Mouse (Mus musculus) liver, embryonic 11.5 days (tissue): ENCODE measurements around the gene Gdpd1. TPM values are rescaled to one million over a fixed set of nuclear protein-coding genes. Genes with fewer than 3 reads are reported as not detected.
A peak's percentile ranks its signal among the peaks of the same experiment; 100 is the strongest.

Experiments
- ATAC-seq: fragments of 200-750 bp; cut with Nextera tagmentation; replicated peaks from 2 replicates; pipeline ENCODE4 v1.8.0; 2017; ENCODE audit warnings: moderate number of reproducible peaks, mild to moderate bottlenecking, moderate TSS enrichment, moderate library complexity; ENCODE audit not compliant: low FRiP score
- DNase-seq: peaks from one replicate; pipeline ENCODE4 v3.0.0-alpha.2; 2017; ENCODE audit warnings: low spot score
- H3K27ac ChIP-seq: fragments of 300-500 bp; sonication (generic); 2 replicates; pipeline ENCODE4 v1.5.1; 2014; ENCODE audit warnings: mild to moderate bottlenecking, low read depth, low read length, control low read depth
- H3K27me3 ChIP-seq: fragments of 300-500 bp; sonication (generic); replicated peaks from 2 replicates; pipeline ENCODE4 v1.6.1; 2014; ENCODE audit warnings: low read length, mixed read lengths; ENCODE audit not compliant: control insufficient read depth, insufficient read depth
- H3K36me3 ChIP-seq: fragments of 300-500 bp; sonication (generic); 2 replicates; pipeline ENCODE4 v1.6.1; 2014; ENCODE audit warnings: mild to moderate bottlenecking, low read length, moderate library complexity, mixed read lengths; ENCODE audit not compliant: control insufficient read depth, insufficient read depth
- H3K4me1 ChIP-seq: fragments of 300-500 bp; sonication (generic); replicated peaks from 2 replicates; pipeline ENCODE4 v1.6.1; 2014; ENCODE audit warnings: low read length, mixed read lengths; ENCODE audit not compliant: control insufficient read depth, insufficient read depth
- H3K4me2 ChIP-seq: fragments of 300-500 bp; sonication (generic); 2 replicates; pipeline ENCODE4 v1.6.1; 2014; ENCODE audit warnings: mild to moderate bottlenecking, control low read depth, moderate library complexity
- H3K4me3 ChIP-seq: fragments of 300-500 bp; sonication (generic); 2 replicates; pipeline ENCODE4 v1.5.1; 2014; ENCODE audit warnings: low read depth, low read length, control low read depth
- H3K9ac ChIP-seq: fragments of 300-500 bp; sonication (generic); 2 replicates; pipeline ENCODE4 v1.6.1; 2014; ENCODE audit warnings: low read depth, low read length, control low read depth
- H3K9me3 ChIP-seq: fragments of 300-500 bp; sonication (generic); 2 replicates; pipeline ENCODE4 v1.6.1; 2016; ENCODE audit warnings: low read length, inconsistent platforms, mixed read lengths; ENCODE audit not compliant: control insufficient read depth
- WGBS: fragments of 180-500 bp; shearing (Covaris S2); extraction: QIAGEN DNeasy Blood & Tissue Kit; methylation state at CpG from one replicate; pipeline ENCODE4 v1.1.7; 2014; 5-methylcytosine and 5-hydroxymethylcytosine counted together
- polyA plus RNA-seq: library from polyadenylated mRNA; unstranded; fragments of >200 nt; fragmentation: Nextera tagmentation; extraction: Ambion mirVana; gene quantifications from 2 replicates; pipeline ENCODE4 v1.2.1, GENCODE M21; 2014

Gdpd1 gene
- 12.0 and 12.5 TPM in 2 replicates for polyA plus RNA-seq

DNA sequence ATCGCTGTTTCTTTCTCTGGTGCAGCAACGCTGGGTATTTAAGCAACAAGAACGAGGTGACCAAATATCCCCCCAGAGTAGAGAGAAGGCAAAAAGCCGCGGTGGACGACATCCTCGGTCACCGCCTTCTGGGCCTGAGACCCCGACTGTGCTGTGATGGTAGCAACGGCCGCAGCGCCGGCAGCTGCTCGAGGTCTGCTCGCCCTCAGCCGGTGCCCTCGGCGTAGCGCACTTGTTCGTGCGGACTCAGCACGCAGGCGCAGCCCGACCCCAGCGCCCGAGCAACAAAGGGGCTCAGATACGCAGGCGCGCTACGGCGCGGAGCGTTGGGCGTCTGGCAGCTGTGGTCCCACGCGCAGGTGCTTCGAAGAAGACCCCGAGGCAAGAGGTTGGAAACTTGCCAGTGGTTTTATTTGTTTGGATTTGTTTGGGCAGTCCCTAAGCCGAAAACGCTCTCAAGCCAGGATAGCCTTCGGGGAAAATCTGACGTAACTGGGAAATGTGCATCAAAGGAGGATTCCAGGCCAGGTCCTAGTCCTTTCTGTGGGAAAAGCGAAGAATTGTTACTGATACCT lies at the start of gene Gdpd1:
Gene Gdpd1 (minus strand): TSS at position 197 of the 575 bp plus-strand sequence.
- DNase-seq (peak; percentile 87), ATAC-seq (peak; percentile 97)
- peak within 1 kb of the TSS; percentile 98 for H3K4me2 ChIP-seq
- peak within 1 kb of the TSS; percentile 68 for H3K4me3 ChIP-seq
- 0 out of 2 replicates have a peak within 1 kb of the TSS, but pooled peaks have one; percentile 8 for H3K27ac ChIP-seq
- peaks cover 7% of the 10 kb centered on the region; the same call in 1 of the 2 replicates for H3K4me1 ChIP-seq
- H3K9ac ChIP-seq: peak within 1 kb of the TSS; percentile 78
- H3K9me3 ChIP-seq: no peaks in the 10 kb centered on the region
- WGBS: 2% methylated on average over 43 of the region's 43 CpGs
- H3K27me3 ChIP-seq: no peaks in the 10 kb centered on the region
- peaks cover 10% of the 10 kb centered on the region for H3K36me3 ChIP-seq

DNA sequence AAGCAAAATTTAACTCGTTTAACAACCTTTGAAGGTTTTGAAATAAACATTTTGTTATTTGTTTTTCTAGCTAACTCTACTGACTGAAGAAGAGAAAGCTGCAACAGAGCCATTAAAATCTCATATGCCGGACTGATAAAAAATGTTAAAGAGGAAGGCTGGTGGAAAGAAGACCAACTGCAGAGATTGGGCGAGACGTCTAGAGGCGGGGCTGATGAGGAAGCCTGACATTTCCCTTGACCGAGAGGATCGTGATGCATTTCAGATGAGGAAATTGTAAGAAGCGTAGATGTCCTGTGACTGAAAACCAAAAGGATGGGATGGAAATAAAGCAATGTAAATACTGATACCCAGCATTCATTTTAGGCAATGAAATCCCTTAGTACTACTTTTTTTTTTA lies 48.0 kb upstream of the Gdpd1 start:
- no peak overlapping the region for H3K27ac ChIP-seq

GRCm38 (mm10) chr11:87110172-87110909 lies 36.5 kb upstream of the Gdpd1 start:
- peak overlapping the region; percentile 99 for H3K4me3 ChIP-seq
- no peaks in the 10 kb centered on the region for H3K9me3 ChIP-seq
- H3K36me3 ChIP-seq: peaks cover 17% of the 10 kb centered on the region
- H3K27me3 ChIP-seq: no peaks in the 10 kb centered on the region
- peak overlapping the region; percentile 73 for H3K4me2 ChIP-seq
- WGBS: 11% methylated on average over 9 of the region's 9 CpGs
- peak overlapping the region; percentile 96 for H3K27ac ChIP-seq
- no peak for DNase-seq
- H3K9ac ChIP-seq: peak overlapping the region; percentile 98
- peaks cover 8% of the 10 kb centered on the region for H3K4me1 ChIP-seq
- no peak for ATAC-seq

More for the DNA sequence above, 48.0 kb upstream of the Gdpd1 start:
- H3K36me3 ChIP-seq: peaks cover 37% of the 10 kb centered on the region
- H3K4me2 ChIP-seq: no peak overlapping the region
- H3K9me3 ChIP-seq: no peaks in the 10 kb centered on the region
- 79% methylated on average over 8 of the region's 8 CpGs for WGBS
- H3K4me1 ChIP-seq: peaks cover 4% of the 10 kb centered on the region; the same call in 1 of the 2 replicates
- H3K4me3 ChIP-seq: no peak overlapping the region
- no peak for DNase-seq
- no peak overlapping the region for H3K9ac ChIP-seq
- ATAC-seq: no peak
- no peaks in the 10 kb centered on the region for H3K27me3 ChIP-seq

GRCm38 (mm10) chr11:87109519-87110171 lies 35.8 kb upstream of the Gdpd1 start:
- Histone ChIP-seq H3K9me3 (no peaks in the 10 kb centered on the region), H3K27ac (peak overlapping the region; percentile 96), H3K36me3 (peaks cover 17% of the 10 kb centered on the region), H3K4me3 (peak overlapping the region; percentile 99), H3K4me1 (peaks cover 8% of the 10 kb centered on the region), H3K4me2 (peak overlapping the region; percentile 73), H3K27me3 (no peaks in the 10 kb centered on the region), H3K9ac (peak overlapping the region; percentile 98)
- DNase-seq (peak; percentile 60), ATAC-seq (no peak)
- under 1% methylated on average over 42 of the region's 42 CpGs for WGBS

DNA sequence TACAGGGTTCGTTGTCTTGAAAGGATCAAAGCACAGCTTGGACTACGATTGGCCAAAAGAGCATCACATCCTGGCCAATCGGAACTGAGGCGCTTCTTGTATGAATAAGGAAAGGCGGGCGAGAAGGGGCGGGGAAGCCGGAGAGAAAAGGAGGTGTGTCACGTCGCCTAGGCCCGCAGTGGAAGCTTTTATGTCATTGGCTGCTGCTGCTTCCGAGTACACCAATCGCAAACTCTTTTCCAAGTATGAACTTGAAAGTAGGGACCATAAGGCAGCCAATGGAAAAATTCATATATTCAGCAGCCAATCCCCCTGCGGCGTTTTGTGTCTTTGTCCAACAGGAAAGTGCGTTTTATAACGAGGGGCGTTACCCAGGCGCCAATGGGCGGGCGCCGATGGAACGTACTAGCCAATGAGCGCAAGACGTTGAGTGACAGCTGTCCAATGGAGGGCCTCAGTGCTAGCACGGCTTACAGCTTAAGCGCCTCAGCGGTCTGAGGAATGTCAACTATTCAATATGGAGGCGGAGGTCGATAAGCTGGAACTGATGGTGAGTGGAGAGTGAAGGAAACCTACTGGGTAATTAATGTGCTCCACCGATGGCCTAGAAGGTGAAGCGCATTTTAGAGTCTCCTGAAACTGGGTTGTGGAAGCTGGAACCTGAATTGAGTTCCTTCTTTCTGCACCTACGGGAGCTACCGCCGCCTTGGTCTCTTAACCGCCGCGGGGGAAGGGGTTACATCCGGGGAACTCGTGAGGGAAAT lies 35.1 kb upstream of the Gdpd1 start, which contains the start of gene Ska2:
Gene Ska2 (plus strand): TSS at position 480 of the 764 bp plus-strand sequence.
- Histone ChIP-seq H3K4me1 (peaks cover 8% of the 10 kb centered on the region), H3K36me3 (peaks cover 22% of the 10 kb centered on the region), H3K4me2 (peak within 1 kb of the TSS; percentile 82), H3K9ac (peak within 1 kb of the TSS; percentile 98), H3K4me3 (peak within 1 kb of the TSS; percentile 99), H3K27ac (peak within 1 kb of the TSS; percentile 96), H3K9me3 (no peaks in the 10 kb centered on the region), H3K27me3 (no peaks in the 10 kb centered on the region)
- ATAC-seq (peak; percentile 98), DNase-seq (peak; percentile 91)
- under 1% methylated on average over 40 of the region's 40 CpGs for WGBS

DNA sequence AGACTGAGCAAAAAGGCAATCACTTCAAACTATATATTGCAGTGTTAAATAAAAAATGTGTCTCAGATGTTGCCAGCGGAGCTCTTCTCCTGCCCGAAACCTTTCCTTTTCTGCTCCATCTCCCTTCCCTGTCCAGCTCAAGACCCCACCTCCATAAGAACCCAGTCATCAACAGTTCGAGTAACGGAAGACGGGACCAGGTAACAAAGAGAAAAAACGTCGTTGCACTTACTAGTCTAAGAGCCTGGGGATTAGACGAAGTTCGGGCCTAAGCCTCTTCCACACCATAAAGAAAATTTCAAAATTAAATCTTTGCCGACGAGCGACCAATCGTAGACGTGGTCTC lies 34.5 kb upstream of the Gdpd1 start, which contains the start of gene Prr11:
Gene Prr11 (minus strand): TSS at position 300 of the 346 bp plus-strand sequence.
- WGBS: under 1% methylated on average over 14 of the region's 14 CpGs
- ATAC-seq: no peak
- Histone ChIP-seq H3K4me3 (peak within 1 kb of the TSS; percentile 99), H3K36me3 (peaks cover 23% of the 10 kb centered on the region), H3K4me2 (peak within 1 kb of the TSS; percentile 82), H3K9me3 (no peaks in the 10 kb centered on the region), H3K27me3 (no peaks in the 10 kb centered on the region), H3K9ac (peak within 1 kb of the TSS; percentile 98), H3K27ac (peak within 1 kb of the TSS; percentile 96), H3K4me1 (peaks cover 8% of the 10 kb centered on the region)
- DNase-seq: no peak

DNA sequence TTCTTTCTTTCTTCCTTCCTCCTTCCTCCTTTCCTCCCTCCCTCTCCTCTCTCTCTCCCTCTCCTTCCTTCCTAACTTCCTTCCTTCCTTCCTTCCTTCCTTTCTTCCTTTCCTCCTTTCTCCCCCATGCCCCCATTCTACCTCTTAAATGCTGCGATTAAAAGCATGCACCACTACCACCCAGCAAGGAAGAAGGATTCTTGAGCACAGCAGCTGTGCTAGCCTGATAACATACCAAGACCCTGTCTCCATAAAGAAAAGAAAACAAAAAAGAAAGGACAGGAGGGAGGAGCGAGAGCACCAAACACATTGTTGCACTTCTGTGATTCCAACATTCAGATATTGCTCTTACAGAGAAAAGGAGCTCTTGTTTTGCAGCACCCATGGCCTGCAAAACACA lies 13.3 kb upstream of the Gdpd1 start:
- Histone ChIP-seq H3K27me3 (no peaks in the 10 kb centered on the region), H3K27ac (peak overlapping the region; percentile 6), H3K36me3 (peaks cover 28% of the 10 kb centered on the region), H3K9ac (peak overlapping the region; percentile 85), H3K4me2 (peak overlapping the region; percentile 88), H3K4me3 (peak overlapping the region; percentile 87), H3K9me3 (no peaks in the 10 kb centered on the region), H3K4me1 (peaks cover 16% of the 10 kb centered on the region)
- ATAC-seq (peak; percentile 63), DNase-seq (no peak)
- 51% methylated on average over 2 of the region's 2 CpGs for WGBS
